Mouse (Mus musculus) liver, postnatal 0 days (tissue): ENCODE measurements around the gene Hbq1a. TPM values are rescaled to one million over a fixed set of nuclear protein-coding genes. Genes with fewer than 3 reads are reported as not detected.

ENCODE experiments used
- ATAC-seq: fragments of 200-750 bp; cut with Nextera tagmentation; 2 replicates; pipeline ENCODE4 v1.8.0; 2017; ENCODE audit warnings: mild to moderate bottlenecking, moderate library complexity
- DNase-seq: peaks from one replicate; pipeline ENCODE4 v3.0.0-alpha.2; 2016
- H3K27ac ChIP-seq: fragments of 300-500 bp; sonication (generic); 2 replicates; pipeline ENCODE4 v1.5.1; 2014; ENCODE audit warnings: antibody characterized with exemption, moderate library complexity, mild to moderate bottlenecking, low read depth
- H3K27me3 ChIP-seq: fragments of 300-500 bp; sonication (generic); 2 replicates; pipeline ENCODE4 v1.6.1; 2014; ENCODE audit warnings: low read length, control low read depth, mixed read lengths; ENCODE audit not compliant: insufficient read depth
- H3K36me3 ChIP-seq: fragments of 300-500 bp; sonication (generic); replicated peaks from 2 replicates; pipeline ENCODE4 v1.6.1; 2014; ENCODE audit warnings: mild to moderate bottlenecking, control low read depth, low read length, moderate library complexity, mixed read lengths; ENCODE audit not compliant: insufficient read depth
- H3K4me1 ChIP-seq: fragments of 300-500 bp; sonication (generic); 2 replicates; pipeline ENCODE4 v1.6.1; 2014; ENCODE audit warnings: antibody characterized with exemption, mild to moderate bottlenecking, control low read depth; ENCODE audit not compliant: insufficient read depth
- H3K4me2 ChIP-seq: fragments of 300-500 bp; sonication (generic); 2 replicates; pipeline ENCODE4 v1.6.1; 2014; ENCODE audit warnings: low read depth, mild to moderate bottlenecking, low read length, moderate library complexity, mixed read lengths
- H3K4me3 ChIP-seq: fragments of 300-500 bp; sonication (generic); 2 replicates; pipeline ENCODE4 v1.5.1; 2014; ENCODE audit warnings: low read depth, low read length
- H3K9ac ChIP-seq: fragments of 300-500 bp; sonication (generic); replicated peaks from 2 replicates; pipeline ENCODE4 v1.6.1; 2014; ENCODE audit warnings: mild to moderate bottlenecking, moderate library complexity
- H3K9me3 ChIP-seq: fragments of 300-500 bp; sonication (generic); 2 replicates; pipeline ENCODE4 v1.6.1; 2016; ENCODE audit warnings: mild to moderate bottlenecking, control low read depth, low read length, mixed read lengths
- CTCF ChIP-seq: sonication (generic); IDR thresholded peaks from 2 replicates; pipeline ENCODE4 v1.5.1; 2016; ENCODE audit warnings: antibody characterized with exemption, low read depth
- EP300 ChIP-seq: IDR thresholded peaks from 2 replicates; pipeline ENCODE4 v1.6.1; 2016; ENCODE audit warnings: antibody characterized with exemption, low read depth, mild to moderate bottlenecking
- WGBS: fragments of 180-500 bp; shearing (Covaris S2); extraction: QIAGEN DNeasy Blood & Tissue Kit; methylation state at CpG from one replicate; pipeline ENCODE4 v1.1.7; 2014; ENCODE audit not compliant: insufficient replicate concordance; 5-methylcytosine and 5-hydroxymethylcytosine counted together
- polyA plus RNA-seq: library from polyadenylated mRNA; unstranded; fragments of >200 nt; fragmentation: Nextera tagmentation; extraction: Ambion mirVana; gene quantifications from 2 replicates; pipeline ENCODE4 v1.2.1, GENCODE M21; 2015

The Hbq1a gene
- polyA plus RNA-seq, 1 experiment from 2014 or later: 3.0 TPM

DNA sequence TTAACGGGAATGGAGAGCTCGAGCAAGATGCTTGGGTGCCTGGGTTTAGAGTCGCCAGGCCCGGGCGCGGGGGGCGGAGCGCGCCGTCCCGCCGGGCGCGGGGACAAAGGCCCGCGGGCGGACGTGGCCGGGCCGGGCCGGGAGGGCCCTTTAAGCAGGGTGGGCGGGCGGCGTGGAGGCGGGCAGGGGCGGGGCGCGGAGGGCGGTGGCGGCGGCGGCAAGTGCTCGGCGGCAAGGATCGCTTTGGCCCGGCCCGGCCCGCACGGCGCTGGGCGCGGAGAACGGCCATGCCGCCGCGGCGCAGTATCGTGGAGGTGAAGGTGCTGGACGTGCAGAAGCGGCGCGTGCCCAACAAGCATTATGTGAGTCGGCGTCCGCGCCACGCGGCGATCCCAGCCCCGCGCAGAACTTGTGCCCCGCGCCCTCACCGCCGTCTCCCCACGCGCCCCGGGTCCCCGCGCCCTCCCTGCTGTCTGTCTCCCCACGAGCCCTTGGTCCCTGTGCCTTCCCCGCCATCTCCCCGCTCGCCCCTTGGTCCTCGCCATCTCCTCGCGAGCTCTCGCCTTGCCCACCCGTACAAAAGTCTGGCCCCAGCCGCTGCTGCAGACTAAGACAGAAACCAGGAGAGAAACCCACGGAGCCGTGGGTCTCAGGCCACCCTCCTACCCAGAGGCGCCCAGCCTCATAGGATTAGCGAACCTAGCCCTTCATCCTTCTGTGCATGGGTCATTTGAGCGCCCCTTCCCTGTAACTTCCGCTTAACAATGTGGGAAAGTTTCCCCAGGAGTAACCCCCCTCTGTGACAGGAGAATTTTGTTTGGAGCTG, 48.0 kb downstream of the Hbq1a start, which contains the start of gene Sh3pxd2b:
TSS of gene Sh3pxd2b (plus strand) at position 214 of the 826 bp plus-strand sequence.
- Histone ChIP-seq H3K9me3 (no peaks in the 10 kb centered on the region), H3K4me3 (peak within 1 kb of the TSS; percentile 64), H3K9ac (peak within 1 kb of the TSS; percentile 77), H3K27ac (peak within 1 kb of the TSS; percentile 22), H3K4me1 (peaks cover 9% of the 10 kb centered on the region), H3K27me3 (peaks cover 16% of the 10 kb centered on the region), H3K4me2 (peak within 1 kb of the TSS; percentile 87), H3K36me3 (no peaks in the 10 kb centered on the region)
- WGBS: 3% methylated on average over 63 of the region's 86 CpGs
- ATAC-seq: peak; percentile 71
- TF ChIP-seq CTCF (no peak), EP300 (no peak)
- DNase-seq: peak; percentile 74

DNA sequence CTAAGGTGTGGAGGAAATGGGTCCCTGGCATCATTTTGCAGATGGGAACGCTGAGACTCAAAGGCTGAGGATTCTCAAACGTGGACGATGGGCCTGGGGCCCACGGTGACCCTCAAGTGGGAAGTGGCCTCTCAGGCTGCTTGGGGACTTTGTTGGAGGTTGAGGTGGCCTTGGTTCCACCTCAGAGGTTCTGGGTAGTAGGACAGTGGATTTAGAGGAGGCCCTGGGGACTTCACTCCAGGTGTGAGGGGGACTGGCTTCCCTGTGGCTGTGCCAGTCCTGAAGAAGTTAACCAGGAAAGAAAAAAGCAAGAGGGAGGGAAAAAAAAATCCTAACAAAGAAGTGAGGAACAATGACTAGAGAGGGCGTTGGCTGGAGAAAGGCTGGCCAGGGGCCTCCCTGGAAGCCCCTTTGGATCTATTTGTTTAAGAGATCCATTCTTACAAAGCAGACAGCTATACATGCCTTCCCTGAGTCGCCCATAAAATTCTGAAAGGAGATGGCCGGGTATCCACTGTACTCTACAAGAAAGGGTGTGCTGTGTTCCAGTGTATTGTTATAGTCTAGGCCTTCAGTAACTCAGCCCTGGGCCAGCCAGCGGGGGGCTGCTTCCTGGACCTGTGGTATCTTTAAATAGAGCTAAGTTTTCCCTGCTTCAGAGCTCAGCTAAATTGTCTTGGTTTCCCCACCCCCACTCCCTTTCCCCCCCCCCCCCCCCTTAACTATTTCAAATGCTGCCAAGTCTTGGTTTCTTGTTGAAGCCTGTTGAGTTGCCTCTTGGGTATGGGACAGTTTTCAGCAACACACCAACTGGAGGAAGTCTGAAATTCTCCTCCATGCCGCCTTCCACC, 48.8 kb downstream of the Hbq1a start:
- peaks cover 16% of the 10 kb centered on the region for H3K27me3 ChIP-seq
- ATAC-seq (no peak), DNase-seq (no peak)
- H3K9me3 ChIP-seq: no peaks in the 10 kb centered on the region
- H3K4me1 ChIP-seq: peaks cover 9% of the 10 kb centered on the region
- H3K4me2 ChIP-seq: peak overlapping the region; percentile 87
- H3K36me3 ChIP-seq: no peaks in the 10 kb centered on the region
- peak overlapping the region; percentile 77 for H3K9ac ChIP-seq
- WGBS: 36% methylated on average over 9 of the region's 9 CpGs
- no peak for TF ChIP-seq CTCF
- no peak for TF ChIP-seq EP300
- peak overlapping the region; percentile 20; the same call in 1 of the 2 replicates for H3K27ac ChIP-seq
- peak overlapping the region; percentile 64 for H3K4me3 ChIP-seq

DNA sequence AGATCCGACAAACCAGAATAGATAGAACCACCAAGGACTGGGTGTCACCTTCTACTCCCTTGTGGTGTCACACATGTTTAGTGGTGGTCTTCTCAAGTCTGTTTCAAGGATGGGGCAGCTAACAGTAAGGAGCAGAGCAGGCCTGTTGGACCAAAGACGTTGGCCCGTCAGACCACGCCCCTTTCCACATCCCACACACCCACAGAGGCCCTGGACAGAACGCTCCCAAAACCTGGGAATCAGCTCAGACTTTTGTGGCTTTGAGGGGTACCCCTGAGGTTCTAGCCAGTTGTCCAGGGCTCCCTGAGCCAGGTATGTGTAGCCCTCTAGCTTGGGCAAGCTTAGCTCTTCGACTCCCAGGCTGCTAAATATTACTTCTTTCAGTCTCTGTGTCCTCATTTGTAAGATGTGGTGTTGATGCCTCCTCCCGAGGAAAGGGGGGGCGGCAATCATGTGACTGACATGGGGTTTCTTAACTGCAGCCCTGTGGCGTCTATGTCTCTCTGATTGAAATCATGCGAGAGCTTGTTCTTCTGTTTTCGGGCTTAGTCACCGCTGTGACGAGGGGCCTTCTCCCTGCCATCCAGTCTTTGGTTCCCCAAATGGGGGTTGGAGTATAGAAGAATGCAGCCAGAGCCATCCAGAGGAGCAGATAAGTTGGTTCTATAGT, 49.5 kb downstream of the Hbq1a start:
- WGBS: 45% methylated on average over 13 of the region's 13 CpGs
- H3K9me3 ChIP-seq: no peaks in the 10 kb centered on the region
- no peak overlapping the region for H3K4me3 ChIP-seq
- no peak overlapping the region for H3K4me2 ChIP-seq
- DNase-seq: no peak
- no peak overlapping the region for H3K27ac ChIP-seq
- peaks cover 9% of the 10 kb centered on the region for H3K4me1 ChIP-seq
- H3K9ac ChIP-seq: no peak overlapping the region
- H3K27me3 ChIP-seq: peaks cover 16% of the 10 kb centered on the region
- no peaks in the 10 kb centered on the region for H3K36me3 ChIP-seq
- peak; percentile 24; the same call in 1 of the 2 replicates for ATAC-seq
- no peak for TF ChIP-seq CTCF

Other genes starting within 250 kb of the Hbq1a start
- gene Il9r, start 99.8 kb upstream of the Hbq1a start, polyA plus RNA-seq: 0.05 TPM in 1 of 2 replicates, not detected in the other
- 30.1 and 32.9 TPM in 2 replicates for gene Snrnp25, start 94.7 kb upstream of the Hbq1a start, polyA plus RNA-seq
- 4.8 and 6.4 TPM in 2 replicates for gene Rhbdf1, start 77.8 kb upstream of the Hbq1a start, polyA plus RNA-seq
- gene Mpg, start 73.6 kb upstream of the Hbq1a start, polyA plus RNA-seq: 13.5 and 14.2 TPM in 2 replicates
- gene Nprl3, start 32.4 kb upstream of the Hbq1a start, polyA plus RNA-seq: 22.8 and 26.2 TPM in 2 replicates
- gene Hba-x, start 23.7 kb upstream of the Hbq1a start, polyA plus RNA-seq: 5.6 and 6.3 TPM in 2 replicates
- 32,136 and 32,798 TPM in 2 replicates for gene Hba-a1, start 16.6 kb upstream of the Hbq1a start, polyA plus RNA-seq
- 70.9 and 75.1 TPM in 2 replicates for gene Hbq1b, start 13.1 kb upstream of the Hbq1a start, polyA plus RNA-seq
- gene Hba-a2, start 3.6 kb upstream of the Hbq1a start, polyA plus RNA-seq: 64,656 and 66,091 TPM in 2 replicates
- 0.49 and 0.79 TPM in 2 replicates for gene Sh3pxd2b, start 47.8 kb downstream of the Hbq1a start, polyA plus RNA-seq
- gene Ubtd2, start 155.3 kb downstream of the Hbq1a start, polyA plus RNA-seq: 3.1 and 3.2 TPM in 2 replicates
- gene Efcab9, start 232.0 kb downstream of the Hbq1a start, polyA plus RNA-seq: 0.17 and 0.21 TPM in 2 replicates
- 2.2 and 2.3 TPM in 2 replicates for gene Stk10, start 233.2 kb downstream of the Hbq1a start, polyA plus RNA-seq